Mouse (Mus musculus) C2C12 (cell line): ENCODE measurements around the gene Cytip.

Experiments used
- CEBPB ChIP-seq: IDR thresholded peaks from one replicate; pipeline ENCODE4 v1.6.1; 2011; ENCODE audit warnings: low read depth, mild to moderate bottlenecking, control low read depth, moderate library complexity
- CTCF ChIP-seq: IDR thresholded peaks from one replicate; pipeline ENCODE4 v1.5.1; 2011; ENCODE audit not compliant: control insufficient read depth, insufficient read depth, insufficient read length
- MAX ChIP-seq: IDR thresholded peaks from one replicate; pipeline ENCODE4 v1.6.1; 2011; ENCODE audit warnings: mild to moderate bottlenecking, control low read depth
- MYOD1 ChIP-seq: IDR thresholded peaks from one replicate; pipeline ENCODE4 v1.6.1; 2011; ENCODE audit warnings: low read depth; ENCODE audit not compliant: control insufficient read depth, insufficient read length
- USF1 ChIP-seq: IDR thresholded peaks from one replicate; pipeline ENCODE4 v1.6.1; 2011; ENCODE audit warnings: low read depth, mild to moderate bottlenecking, control low read depth, moderate library complexity

- TF ChIP-seq CTCF (no peak), USF1 (no peak), CEBPB (no peak), MYOD1 (no peak), MAX (no peak)
Observed at GRCm38 (mm10) chr2:58179056-58179455, 16.3 kb downstream of the Cytip start.
